Mouse (Mus musculus): ENCODE measurements around the gene Cyp4x1. TPM values are rescaled to one million over a fixed set of nuclear protein-coding genes. Genes with fewer than 3 reads are reported as not detected.

The Cyp4x1 gene
- polyA plus RNA-seq, 1 experiment from 2014 or later: 0.03 TPM

DNA sequence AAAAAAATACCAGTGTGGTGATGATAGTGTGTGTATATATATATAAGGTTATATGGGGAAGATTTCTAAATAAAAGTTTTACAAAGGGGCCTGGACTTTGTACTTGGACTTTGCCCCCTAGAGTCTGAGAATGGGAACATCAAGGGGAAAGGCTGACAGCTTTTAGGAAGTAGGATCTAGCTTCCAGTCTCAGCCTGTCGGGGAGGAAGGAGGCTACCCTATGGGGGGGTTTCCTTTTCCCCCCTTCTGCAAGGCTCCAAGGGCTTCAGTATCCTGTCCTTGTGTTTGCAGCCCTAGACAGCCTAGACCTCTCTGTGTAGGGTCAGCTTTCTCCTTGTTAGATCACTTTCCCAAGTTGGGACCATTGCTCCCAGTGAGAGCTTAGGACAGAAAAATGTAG, 62.4 kb downstream of the Cyp4x1 start:
- H3K36me3 ChIP-seq (ENCODE audit: control insufficient read depth, insufficient read depth, low read length): no peaks in the 10 kb centered on the region
- H3K4me3 ChIP-seq (ENCODE audit: low read depth, low read length): no peak overlapping the region
- no peaks in the 10 kb centered on the region for H3K4me1 ChIP-seq (ENCODE audit: control insufficient read depth, insufficient read depth, low read length)
- DNase-seq (ENCODE audit: low spot score): no peak
- no peaks in the 10 kb centered on the region; the same call in 1 of the 2 replicates for H3K27me3 ChIP-seq (ENCODE audit: control insufficient read depth, insufficient read depth, low read length)
- H3K27ac ChIP-seq (replicated peaks; ENCODE audit: low read depth, low read length): no peak overlapping the region
- H3K4me2 ChIP-seq (ENCODE audit: low read depth, severe bottlenecking): no peak overlapping the region
- 50% methylated on average over 1 of the region's 1 CpGs for WGBS
- H3K9me3 ChIP-seq (ENCODE audit: control insufficient read depth, low read length): no peaks in the 10 kb centered on the region
- H3K9ac ChIP-seq (ENCODE audit: low read length): no peak overlapping the region
- ATAC-seq (ENCODE audit: insufficient number of reproducible peaks, low FRiP score, low TSS enrichment, low read depth): no peak

GRCm38 (mm10) chr4:115063518-115064239, 70.4 kb downstream of the Cyp4x1 start:
- DNase-seq (ENCODE audit: low spot score) (peak; percentile 28), ATAC-seq (ENCODE audit: insufficient number of reproducible peaks, low FRiP score, low TSS enrichment, low read depth) (peak; percentile 16; the same call in 1 of the 2 replicates)
- H3K4me3 ChIP-seq (ENCODE audit: low read depth, low read length): peak overlapping the region; percentile 38
- H3K9ac ChIP-seq (ENCODE audit: low read length): no peak overlapping the region; the same call in 1 of the 2 replicates
- no peak overlapping the region for H3K27ac ChIP-seq (replicated peaks; ENCODE audit: low read depth, low read length)
- H3K4me1 ChIP-seq (ENCODE audit: control insufficient read depth, insufficient read depth, low read length): peaks cover 8% of the 10 kb centered on the region
- under 1% methylated on average over 31 of the region's 31 CpGs for WGBS
- H3K9me3 ChIP-seq (ENCODE audit: control insufficient read depth, low read length): no peaks in the 10 kb centered on the region
- H3K27me3 ChIP-seq (ENCODE audit: control insufficient read depth, insufficient read depth, low read length): peaks cover 71% of the 10 kb centered on the region
- no peaks in the 10 kb centered on the region for H3K36me3 ChIP-seq (ENCODE audit: control insufficient read depth, insufficient read depth, low read length)
- H3K4me2 ChIP-seq (ENCODE audit: low read depth, severe bottlenecking): peak overlapping the region; percentile 74

- H3K27me3 ChIP-seq (ENCODE audit: control insufficient read depth, insufficient read depth, low read length): peaks cover 78% of the 10 kb centered on the region
- peak; percentile 76 for ATAC-seq (ENCODE audit: insufficient number of reproducible peaks, low FRiP score, low TSS enrichment, low read depth)
- peak overlapping the region; percentile 38 for H3K4me3 ChIP-seq (ENCODE audit: low read depth, low read length)
- DNase-seq (ENCODE audit: low spot score): peak; percentile 68
- WGBS: under 1% methylated on average over 54 of the region's 58 CpGs
- peak overlapping the region; percentile 74 for H3K4me2 ChIP-seq (ENCODE audit: low read depth, severe bottlenecking)
- H3K4me1 ChIP-seq (ENCODE audit: control insufficient read depth, insufficient read depth, low read length): peaks cover 8% of the 10 kb centered on the region
- H3K9ac ChIP-seq (ENCODE audit: low read length): peak overlapping the region; percentile 8; the same call in 1 of the 2 replicates
- H3K36me3 ChIP-seq (ENCODE audit: control insufficient read depth, insufficient read depth, low read length): no peaks in the 10 kb centered on the region
- no peaks in the 10 kb centered on the region for H3K9me3 ChIP-seq (ENCODE audit: control insufficient read depth, low read length)
- H3K27ac ChIP-seq (replicated peaks; ENCODE audit: low read depth, low read length): no peak overlapping the region
Measured at GRCm38 (mm10) chr4:115062875-115063517, 71.1 kb downstream of the Cyp4x1 start.

- Histone ChIP-seq H3K4me1 (ENCODE audit: control insufficient read depth, insufficient read depth, low read length) (peaks cover 8% of the 10 kb centered on the region), H3K9ac (ENCODE audit: low read length) (no peak overlapping the region), H3K4me2 (ENCODE audit: low read depth, severe bottlenecking) (no peak overlapping the region; the same call in 1 of the 2 replicates), H3K27me3 (ENCODE audit: control insufficient read depth, insufficient read depth, low read length) (peaks cover 83% of the 10 kb centered on the region), H3K36me3 (ENCODE audit: control insufficient read depth, insufficient read depth, low read length) (no peaks in the 10 kb centered on the region), H3K9me3 (ENCODE audit: control insufficient read depth, low read length) (no peaks in the 10 kb centered on the region), H3K4me3 (ENCODE audit: low read depth, low read length) (no peak overlapping the region), H3K27ac (replicated peaks; ENCODE audit: low read depth, low read length) (no peak overlapping the region)
- DNase-seq (ENCODE audit: low spot score) (no peak), ATAC-seq (ENCODE audit: insufficient number of reproducible peaks, low FRiP score, low TSS enrichment, low read depth) (no peak; the same call in 1 of the 2 replicates)
- 2% methylated on average over 9 of the region's 9 CpGs for WGBS
Measured at GRCm38 (mm10) chr4:115062540-115062874, 71.6 kb downstream of the Cyp4x1 start.

- H3K4me3 ChIP-seq (ENCODE audit: low read depth, low read length): no peak overlapping the region
- 19% methylated on average over 3 of the region's 3 CpGs for WGBS
- no peak overlapping the region for H3K9ac ChIP-seq (ENCODE audit: low read length)
- peaks cover 94% of the 10 kb centered on the region for H3K27me3 ChIP-seq (ENCODE audit: control insufficient read depth, insufficient read depth, low read length)
- no peak for ATAC-seq (ENCODE audit: insufficient number of reproducible peaks, low FRiP score, low TSS enrichment, low read depth)
- H3K9me3 ChIP-seq (ENCODE audit: control insufficient read depth, low read length): no peaks in the 10 kb centered on the region
- no peak overlapping the region for H3K27ac ChIP-seq (replicated peaks; ENCODE audit: low read depth, low read length)
- no peaks in the 10 kb centered on the region for H3K36me3 ChIP-seq (ENCODE audit: control insufficient read depth, insufficient read depth, low read length)
- no peak overlapping the region for H3K4me2 ChIP-seq (ENCODE audit: low read depth, severe bottlenecking)
- H3K4me1 ChIP-seq (ENCODE audit: control insufficient read depth, insufficient read depth, low read length): peaks cover 11% of the 10 kb centered on the region
- no peak for DNase-seq (ENCODE audit: low spot score)
Measured at GRCm38 (mm10) chr4:115060753-115061152, 73.3 kb downstream of the Cyp4x1 start.

GRCm38 (mm10) chr4:115059871-115060270, 74.2 kb downstream of the Cyp4x1 start:
- no peak overlapping the region for H3K4me2 ChIP-seq (ENCODE audit: low read depth, severe bottlenecking)
- H3K9me3 ChIP-seq (ENCODE audit: control insufficient read depth, low read length): no peaks in the 10 kb centered on the region
- WGBS: 2% methylated on average over 12 of the region's 12 CpGs
- no peak for ATAC-seq (ENCODE audit: insufficient number of reproducible peaks, low FRiP score, low TSS enrichment, low read depth)
- no peak overlapping the region for H3K4me3 ChIP-seq (ENCODE audit: low read depth, low read length)
- no peak overlapping the region for H3K9ac ChIP-seq (ENCODE audit: low read length)
- peaks cover 11% of the 10 kb centered on the region for H3K4me1 ChIP-seq (ENCODE audit: control insufficient read depth, insufficient read depth, low read length)
- no peak overlapping the region for H3K27ac ChIP-seq (replicated peaks; ENCODE audit: low read depth, low read length)
- no peaks in the 10 kb centered on the region for H3K36me3 ChIP-seq (ENCODE audit: control insufficient read depth, insufficient read depth, low read length)
- peaks cover 95% of the 10 kb centered on the region for H3K27me3 ChIP-seq (ENCODE audit: control insufficient read depth, insufficient read depth, low read length)
- DNase-seq (ENCODE audit: low spot score): peak; percentile 49

GRCm38 (mm10) chr4:115058871-115059590, 75.0 kb downstream of the Cyp4x1 start:
- no peak overlapping the region for H3K9ac ChIP-seq (ENCODE audit: low read length)
- peak; percentile 50 for DNase-seq (ENCODE audit: low spot score)
- no peak overlapping the region for H3K4me3 ChIP-seq (ENCODE audit: low read depth, low read length)
- H3K4me1 ChIP-seq (ENCODE audit: control insufficient read depth, insufficient read depth, low read length): peaks cover 11% of the 10 kb centered on the region
- no peak for ATAC-seq (ENCODE audit: insufficient number of reproducible peaks, low FRiP score, low TSS enrichment, low read depth)
- H3K36me3 ChIP-seq (ENCODE audit: control insufficient read depth, insufficient read depth, low read length): no peaks in the 10 kb centered on the region
- H3K4me2 ChIP-seq (ENCODE audit: low read depth, severe bottlenecking): no peak overlapping the region
- peaks cover 92% of the 10 kb centered on the region for H3K27me3 ChIP-seq (ENCODE audit: control insufficient read depth, insufficient read depth, low read length)
- H3K27ac ChIP-seq (replicated peaks; ENCODE audit: low read depth, low read length): no peak overlapping the region
- H3K9me3 ChIP-seq (ENCODE audit: control insufficient read depth, low read length): no peaks in the 10 kb centered on the region
- WGBS: 1% methylated on average over 23 of the region's 23 CpGs

DNA sequence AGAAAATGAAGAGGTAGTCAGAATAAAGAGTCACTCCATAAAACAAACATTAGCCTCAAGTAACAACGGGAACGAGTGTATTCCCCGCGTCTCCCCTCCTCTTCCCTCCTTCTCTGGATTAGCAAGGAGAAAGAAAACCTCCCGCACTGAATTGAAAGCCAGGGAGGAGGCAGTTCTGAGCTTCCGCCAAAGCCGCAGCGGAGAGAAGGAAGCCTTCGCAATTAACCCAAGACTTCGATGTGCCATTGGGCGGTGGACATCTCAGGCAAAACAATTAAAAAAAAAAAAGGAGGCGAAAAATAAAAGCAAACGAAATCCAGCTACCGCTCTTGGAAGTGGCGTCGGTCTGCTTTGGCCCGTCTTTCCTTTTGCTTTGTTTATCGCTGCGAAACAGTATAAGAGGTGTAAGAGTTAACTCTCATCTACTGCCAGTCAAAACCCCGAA, 75.7 kb downstream of the Cyp4x1 start:
- Histone ChIP-seq H3K4me3 (ENCODE audit: low read depth, low read length) (no peak overlapping the region), H3K9ac (ENCODE audit: low read length) (no peak overlapping the region), H3K9me3 (ENCODE audit: control insufficient read depth, low read length) (no peaks in the 10 kb centered on the region), H3K4me1 (ENCODE audit: control insufficient read depth, insufficient read depth, low read length) (peaks cover 6% of the 10 kb centered on the region), H3K27me3 (ENCODE audit: control insufficient read depth, insufficient read depth, low read length) (peaks cover 91% of the 10 kb centered on the region), H3K36me3 (ENCODE audit: control insufficient read depth, insufficient read depth, low read length) (no peaks in the 10 kb centered on the region), H3K4me2 (ENCODE audit: low read depth, severe bottlenecking) (no peak overlapping the region), H3K27ac (replicated peaks; ENCODE audit: low read depth, low read length) (no peak overlapping the region)
- WGBS: under 1% methylated on average over 20 of the region's 20 CpGs
- peak; percentile 64 for DNase-seq (ENCODE audit: low spot score)
- ATAC-seq (ENCODE audit: insufficient number of reproducible peaks, low FRiP score, low TSS enrichment, low read depth): no peak
